Mouse (Mus musculus): ENCODE results near the gene Sox10.

GRCm38 (mm10) chr15:79122546-79122945, 42.5 kb downstream of the Sox10 start:
- TF ChIP-seq CTCF (IDR thresholded peaks at IDR 0.05; ENCODE audit: insufficient read depth, low read depth, low read length) (no peak), POLR2A (IDR thresholded peaks at IDR 0.05; ENCODE audit: insufficient read depth, low read depth, low read length) (no peak)
